Mouse (Mus musculus) lung, postnatal 36 days (tissue): ENCODE measurements around the gene Glt28d2.
A peak's percentile ranks its signal among the peaks of the same experiment; 100 is the strongest.
"Not testable (repeated sequence)": the region's sequence is repeated elsewhere in the genome, so short reads cannot be mapped to it uniquely, and the experiment has no call there.

Experiments used
- DNase-seq: peaks from one replicate; pipeline ENCODE4 v3.0.0; 2022; ENCODE audit warnings: mixed read lengths

The Glt28d2 gene

GRCm38 (mm10) chr3:85887239-85887827 is at the start of gene Glt28d2, which contains the start of gene Gm37240:
TSS of gene Glt28d2 (minus strand) at chr3:85887516.
TSS of gene Gm37240 (minus strand) at chr3:85887518.
- DNase-seq, result peak; percentile 93

DNA sequence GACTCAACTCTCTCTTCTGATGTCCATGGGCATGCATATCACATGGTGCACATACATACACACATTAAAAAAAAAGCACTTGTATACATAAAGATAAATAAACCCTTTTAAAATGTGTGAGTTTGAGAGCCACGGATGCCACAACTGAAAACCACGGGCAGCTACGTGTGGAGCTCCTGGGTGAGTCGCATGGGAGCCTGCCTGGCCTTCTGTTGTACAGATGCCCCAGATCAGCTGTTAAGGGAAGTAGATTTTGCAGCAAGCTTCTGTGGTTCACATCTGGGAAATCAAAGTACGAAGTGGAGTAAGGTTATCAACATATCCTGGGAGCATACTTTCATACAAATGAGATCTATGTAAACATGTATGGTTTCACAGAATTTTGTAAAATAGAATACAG is 46.3 kb upstream of the Glt28d2 start:
- no peak for DNase-seq

DNA sequence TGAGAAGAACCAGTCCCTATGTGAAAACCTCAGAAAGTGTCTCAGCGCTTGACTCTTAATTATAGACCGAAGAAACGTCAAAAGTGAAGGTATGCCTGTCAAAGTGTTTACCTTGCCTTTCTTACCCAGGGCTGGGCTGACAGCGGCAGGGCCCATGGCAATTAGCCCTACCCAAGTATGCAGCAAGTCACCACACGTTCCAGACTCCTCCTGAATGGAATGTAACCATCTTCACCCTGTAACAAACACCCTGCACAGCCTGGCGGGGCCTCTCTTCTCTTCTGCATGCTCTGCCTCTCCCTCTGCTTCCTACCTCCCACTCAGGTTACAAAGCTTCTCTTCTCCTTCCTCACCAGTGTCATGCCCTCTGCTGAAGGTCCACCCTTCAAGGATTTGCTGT is 44.5 kb upstream of the Glt28d2 start:
- DNase-seq, result no peak

DNA sequence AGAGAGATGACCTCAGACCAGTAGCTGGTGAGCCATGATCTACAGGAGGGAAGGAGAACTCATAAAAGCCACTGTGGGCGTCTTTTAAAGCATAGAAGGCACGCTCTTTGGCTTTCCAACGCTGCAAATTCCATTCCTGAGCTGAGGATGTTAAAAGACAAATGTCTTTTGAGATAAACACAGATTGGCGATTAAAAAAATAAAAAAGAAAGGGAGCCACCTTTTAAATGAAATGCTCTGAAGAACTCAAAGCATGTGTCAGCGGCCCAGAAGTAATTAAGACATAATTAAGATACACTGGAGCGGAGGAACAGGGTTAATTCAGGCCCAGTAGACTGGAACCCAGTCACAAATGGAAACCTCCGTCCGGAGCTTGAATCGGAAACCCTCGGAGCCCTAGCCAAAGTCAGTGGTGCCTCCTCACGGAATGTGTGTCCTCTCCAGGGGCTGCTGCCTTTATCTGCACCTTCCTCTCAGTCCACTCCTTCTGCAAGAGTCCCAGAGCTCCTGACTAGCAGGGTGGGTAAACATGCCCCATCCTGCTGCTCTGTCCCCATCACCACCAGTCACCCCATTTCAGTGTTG is 43.4 kb upstream of the Glt28d2 start:
- DNase-seq, result no peak

- DNase-seq, result peak; percentile 28
Measured at GRCm38 (mm10) chr3:85929711-85930110, 42.4 kb upstream of the Glt28d2 start.

DNA sequence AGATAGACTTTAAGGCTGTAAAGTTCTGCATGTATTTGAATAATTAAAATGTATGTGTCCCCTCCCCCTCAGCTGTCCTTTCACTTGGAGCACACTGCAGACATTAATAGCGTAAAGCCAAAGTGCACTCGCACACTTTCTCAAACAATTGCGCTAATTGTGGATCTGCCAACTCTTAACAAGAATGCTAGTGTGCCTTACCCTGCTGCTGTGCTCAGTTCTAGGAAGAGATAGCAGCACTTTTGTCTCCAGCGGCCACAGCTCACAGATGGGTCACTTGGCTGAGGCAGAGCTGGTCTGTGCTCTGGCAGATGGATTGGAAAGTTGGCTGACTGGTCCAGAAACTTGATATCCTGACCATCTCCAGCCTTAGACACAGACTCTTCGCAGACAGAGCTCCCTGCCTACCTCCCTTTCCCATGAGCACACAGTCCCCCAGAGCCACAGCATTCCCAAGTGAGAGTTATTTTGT is 40.9 kb upstream of the Glt28d2 start:
- no peak for DNase-seq

DNA sequence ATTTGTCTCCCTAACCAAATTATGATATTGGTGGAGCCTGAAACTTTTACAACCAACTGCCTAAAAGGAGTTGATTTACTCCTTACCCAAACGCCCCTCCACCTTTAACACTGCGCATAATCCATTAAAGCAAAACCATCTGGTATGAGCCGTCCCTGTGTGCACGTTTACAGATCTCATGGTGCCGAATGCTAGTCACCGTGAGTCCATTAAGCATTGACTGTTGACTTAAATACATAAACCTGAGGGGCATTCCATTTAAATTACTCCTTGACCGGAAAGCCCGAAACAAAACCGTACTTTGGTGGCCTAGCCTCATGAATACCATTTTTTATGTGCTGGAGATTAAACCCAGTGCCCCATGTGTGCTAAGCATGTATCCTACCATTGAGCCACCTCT is 40.0 kb upstream of the Glt28d2 start:
- no peak for DNase-seq

DNA sequence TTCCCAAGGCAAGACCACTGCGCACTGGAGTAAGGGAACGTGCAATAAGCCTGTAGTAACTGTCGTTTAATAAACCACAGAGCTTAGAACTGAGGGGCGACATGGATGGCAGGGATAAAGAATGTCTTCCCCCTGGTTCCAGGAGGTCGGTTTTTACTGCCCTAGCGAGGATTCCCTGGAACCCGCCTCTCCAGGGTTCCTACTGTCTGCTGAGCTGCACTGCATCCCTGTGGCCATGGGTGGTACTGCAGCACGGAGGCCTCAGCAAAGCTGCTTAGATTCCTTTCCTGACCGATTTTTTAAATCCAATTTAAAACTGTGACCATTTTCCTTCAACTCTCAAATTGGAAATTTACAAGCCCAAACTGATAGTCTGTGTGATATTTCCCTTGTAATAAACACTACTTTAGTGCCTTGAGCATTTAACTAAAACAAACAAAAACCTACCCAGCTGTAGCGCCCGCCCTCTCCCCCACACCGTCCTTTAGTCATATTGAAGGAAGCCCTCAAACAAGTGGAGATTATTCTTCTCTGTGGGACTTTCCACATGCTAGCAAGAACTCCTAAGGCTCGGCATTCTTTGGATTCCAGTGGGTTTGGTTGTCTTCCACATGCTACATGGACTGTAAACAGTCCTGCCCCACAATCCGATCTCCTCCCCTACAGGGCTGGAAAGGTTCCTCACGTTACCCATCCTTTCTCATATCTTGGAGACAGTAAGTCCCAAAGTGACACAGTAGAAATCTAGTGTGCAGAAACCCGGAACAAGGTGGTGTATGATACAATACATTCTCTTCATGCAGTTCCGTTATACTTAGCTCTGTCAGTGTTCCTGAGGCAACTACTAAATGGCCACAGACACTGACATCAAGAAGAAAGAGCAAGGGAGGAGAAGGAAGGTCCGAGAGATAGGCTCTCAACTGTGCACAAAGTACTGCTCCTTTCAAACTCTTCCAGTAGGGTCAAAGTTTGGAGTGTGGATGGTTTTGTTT is 36.9 kb upstream of the Glt28d2 start:
- peak; percentile 89 for DNase-seq

- no peak for DNase-seq
Measured at GRCm38 (mm10) chr3:85923343-85923742, 36.0 kb upstream of the Glt28d2 start.

GRCm38 (mm10) chr3:85922331-85922730 is 35.0 kb upstream of the Glt28d2 start:
- DNase-seq, result peak; percentile 80

DNA sequence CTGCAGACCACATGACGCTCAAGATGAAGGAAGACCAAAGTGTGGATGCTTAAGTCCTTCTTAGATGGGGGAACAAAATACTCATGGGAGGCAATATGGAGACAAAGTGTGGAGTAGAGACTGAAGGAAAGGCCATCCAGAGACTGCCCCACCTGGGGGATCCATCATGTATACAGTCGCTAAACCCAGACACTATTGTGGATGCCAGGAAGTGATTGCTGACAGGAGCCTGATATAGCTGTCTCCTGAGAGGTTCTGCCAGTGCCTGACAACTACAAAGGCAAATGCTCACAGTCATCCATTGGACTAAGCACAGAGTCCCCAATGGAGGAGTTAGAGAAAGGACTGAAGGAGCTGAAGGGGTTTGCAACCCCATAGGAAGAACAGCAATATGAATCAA is 33.4 kb upstream of the Glt28d2 start:
- not testable (repeated sequence) for DNase-seq

DNA sequence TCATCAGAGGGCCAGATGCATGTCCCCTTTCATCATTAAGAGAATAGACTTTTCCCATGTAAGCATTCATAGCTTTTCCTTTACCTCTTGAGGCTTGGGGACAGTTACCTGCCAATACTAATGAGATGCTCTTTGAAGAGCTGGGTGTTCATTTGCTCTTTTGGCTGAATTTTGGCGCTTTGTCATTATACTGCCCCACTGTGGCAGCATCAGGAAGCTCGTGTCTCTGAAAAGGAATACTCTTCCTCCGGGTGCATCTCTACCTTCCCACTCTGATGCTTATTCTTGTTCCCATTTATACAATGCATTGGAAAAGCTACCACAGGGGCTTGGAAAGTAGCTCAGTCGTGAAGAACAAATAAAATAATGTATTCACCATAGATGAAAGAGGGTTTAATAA is 30.3 kb upstream of the Glt28d2 start:
- peak; percentile 56 for DNase-seq

DNA sequence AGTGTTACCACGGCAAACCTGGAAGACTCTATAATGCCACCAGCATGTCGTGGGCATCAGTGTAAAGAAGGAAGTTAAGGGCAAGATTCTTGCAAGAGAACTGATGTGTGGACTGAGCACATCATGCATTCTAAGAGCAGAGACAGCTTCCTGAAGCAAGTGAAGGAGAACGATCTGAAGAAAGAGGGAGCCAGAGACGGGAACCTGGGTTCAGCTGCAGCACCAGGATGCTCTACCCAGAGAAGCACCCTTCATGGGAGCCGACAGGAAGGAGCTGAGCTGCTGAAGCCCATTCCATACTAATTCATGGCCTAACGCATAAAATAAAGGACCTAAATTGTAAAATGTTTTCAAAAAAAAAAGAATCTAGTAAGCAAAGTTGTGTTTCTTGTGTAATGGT is 27.5 kb upstream of the Glt28d2 start:
- DNase-seq, result no peak

GRCm38 (mm10) chr3:85907136-85907535 is 19.8 kb upstream of the Glt28d2 start:
- DNase-seq, result no peak

DNA sequence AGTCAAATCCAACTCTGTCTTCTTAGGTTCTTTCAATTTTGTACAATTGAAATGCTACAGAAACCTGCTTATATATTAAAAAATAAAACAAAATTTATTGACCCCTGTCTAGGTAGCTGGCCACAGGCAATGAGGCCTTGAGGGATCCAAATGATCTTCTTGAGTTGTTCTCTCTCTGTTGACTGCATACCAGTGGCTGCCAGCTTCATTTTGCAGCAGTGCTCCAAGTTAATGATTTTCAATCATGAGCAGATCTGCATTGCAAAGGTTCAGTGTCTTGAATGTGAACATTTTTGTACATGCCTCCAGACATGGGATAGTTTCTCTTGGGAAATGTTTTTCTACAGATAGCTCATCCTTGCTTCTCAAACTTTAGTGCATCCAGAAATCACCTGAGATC is 17.1 kb upstream of the Glt28d2 start:
- DNase-seq, result no peak

- DNase-seq, result no peak
Measured at GRCm38 (mm10) chr3:85895020-85895419, 7.7 kb upstream of the Glt28d2 start.

- DNase-seq, result peak; percentile 21
Measured at GRCm38 (mm10) chr3:85891571-85891970, 4.3 kb upstream of the Glt28d2 start.

- DNase-seq, result peak; percentile 84
Measured at GRCm38 (mm10) chr3:85888221-85888671, 930 bp upstream of the Glt28d2 start.

DNA sequence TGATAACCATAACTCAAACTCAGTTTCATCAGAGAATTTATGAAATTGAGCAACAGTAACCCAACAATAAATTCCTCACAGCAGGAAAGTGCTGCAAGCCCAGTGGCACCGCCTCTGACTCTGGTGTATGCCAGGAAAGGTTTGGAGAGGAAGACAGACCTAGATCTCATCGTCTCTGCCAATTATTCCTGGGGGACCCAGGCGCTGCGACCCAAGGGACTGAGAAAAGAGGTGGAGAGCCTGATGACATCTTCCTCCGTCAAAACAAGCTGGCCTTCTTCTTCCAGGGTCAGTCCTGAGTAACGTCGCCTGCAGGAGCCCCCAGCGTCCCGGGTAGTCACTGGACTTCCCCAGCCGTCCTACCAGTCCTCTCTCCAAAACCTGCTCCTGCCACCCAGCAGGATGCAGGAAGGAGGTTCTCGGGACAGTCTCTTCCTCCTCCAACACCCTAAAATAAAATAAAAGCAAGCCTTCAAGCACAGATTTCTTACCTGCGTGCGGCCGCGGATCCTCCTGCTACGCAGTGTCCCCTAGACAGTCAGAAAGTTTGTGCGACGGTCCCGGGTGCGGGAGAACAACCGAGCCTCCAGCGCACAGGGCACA is 579 bp downstream of the Glt28d2 start:
- DNase-seq, result peak; percentile 40

GRCm38 (mm10) chr3:85885906-85886305 is 1.4 kb downstream of the Glt28d2 start:
- DNase-seq, result no peak

DNA sequence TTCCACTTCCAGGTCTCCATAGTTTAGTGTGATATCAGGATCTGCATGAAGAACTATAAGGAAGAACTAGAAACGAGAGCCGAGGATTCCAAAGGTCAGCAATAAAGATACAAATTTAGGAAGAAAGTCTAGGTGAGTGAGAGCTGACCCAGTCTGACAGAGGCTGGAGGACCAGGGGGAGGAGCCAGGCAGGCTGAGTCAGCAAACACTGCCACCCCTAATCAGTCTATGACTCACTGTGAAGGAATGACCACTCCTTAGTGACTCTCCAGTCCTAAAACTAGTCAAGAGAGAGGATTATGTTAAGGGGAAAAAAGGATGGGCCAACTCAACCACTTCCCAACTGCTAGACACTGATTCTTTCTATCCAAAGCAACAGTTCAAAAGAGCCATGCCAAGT is 6.6 kb downstream of the Glt28d2 start:
- peak; percentile 80 for DNase-seq

DNA sequence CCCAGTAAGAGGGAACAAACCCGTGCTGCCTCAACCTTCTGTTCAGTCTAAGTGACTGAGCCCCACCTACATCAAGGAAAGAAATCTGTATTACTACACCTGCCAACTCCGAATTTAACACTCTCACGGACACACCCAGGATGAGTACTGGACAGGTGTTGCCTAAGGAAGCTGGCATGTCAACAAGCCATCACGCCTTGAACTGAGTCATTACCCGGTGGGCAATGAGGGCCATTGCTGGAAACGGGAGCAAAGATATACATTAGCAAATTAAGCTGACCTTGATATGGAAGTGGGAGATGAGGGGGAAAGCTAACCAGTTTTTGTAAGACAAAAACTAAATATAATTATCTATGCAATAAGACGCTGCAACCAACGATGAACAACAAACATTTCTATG is 7.2 kb downstream of the Glt28d2 start:
- no peak for DNase-seq

- peak; percentile 50 for DNase-seq
Measured at GRCm38 (mm10) chr3:85878911-85879310, 8.4 kb downstream of the Glt28d2 start.
